Mouse (Mus musculus): ENCODE results near the gene Gba2.

DNA sequence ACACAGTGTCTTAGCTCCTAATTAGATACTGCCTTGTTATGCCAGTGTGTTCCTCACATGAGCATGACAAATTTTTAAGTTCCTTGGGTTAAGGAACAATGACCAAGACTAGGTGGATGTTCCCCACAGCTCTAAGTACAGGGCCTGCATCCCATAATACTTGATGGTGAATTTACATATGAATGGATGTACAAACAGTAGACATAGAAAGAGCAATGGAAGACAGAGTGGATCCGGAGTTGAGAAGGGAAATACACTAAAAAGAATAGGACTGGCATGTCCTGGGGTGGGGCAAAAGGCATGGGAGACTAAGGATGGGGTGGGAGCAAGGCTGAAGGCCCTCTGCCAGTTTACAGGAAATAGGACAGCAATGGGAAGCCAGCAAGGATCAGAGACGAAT lies 3.3 kb downstream of the Gba2 start:
- TF ChIP-seq CTCF (IDR thresholded peaks at IDR 0.05; ENCODE audit: low read depth, low read length) (no peak), POLR2A (IDR thresholded peaks at IDR 0.05; ENCODE audit: extremely low read depth, insufficient read depth, low read length) (no peak)
